Mouse (Mus musculus) G1E (cell line): Measurements from ENCODE around the gene Arhgef2.

Source experiments
- CTCF ChIP-seq: IDR thresholded peaks from 2 replicates; pipeline ENCODE4 v1.5.1; 2012; ENCODE audit warnings: low read depth, low read length, inconsistent platforms, mixed read lengths
- GATA1 ChIP-seq: IDR thresholded peaks from 2 replicates; pipeline ENCODE4 v1.6.1; 2012; ENCODE audit warnings: borderline replicate concordance, low read length, inconsistent platforms, mixed read lengths
- GATA2 ChIP-seq: IDR thresholded peaks from 2 replicates; pipeline ENCODE4 v1.6.1; 2012; ENCODE audit warnings: low read depth, low read length, inconsistent platforms, borderline replicate concordance
- TAL1 ChIP-seq: conservative IDR thresholded peaks from 2 replicates; pipeline ENCODE4 v1.6.1; 2012; ENCODE audit warnings: low read depth, low read length, inconsistent platforms, mixed read lengths

DNA sequence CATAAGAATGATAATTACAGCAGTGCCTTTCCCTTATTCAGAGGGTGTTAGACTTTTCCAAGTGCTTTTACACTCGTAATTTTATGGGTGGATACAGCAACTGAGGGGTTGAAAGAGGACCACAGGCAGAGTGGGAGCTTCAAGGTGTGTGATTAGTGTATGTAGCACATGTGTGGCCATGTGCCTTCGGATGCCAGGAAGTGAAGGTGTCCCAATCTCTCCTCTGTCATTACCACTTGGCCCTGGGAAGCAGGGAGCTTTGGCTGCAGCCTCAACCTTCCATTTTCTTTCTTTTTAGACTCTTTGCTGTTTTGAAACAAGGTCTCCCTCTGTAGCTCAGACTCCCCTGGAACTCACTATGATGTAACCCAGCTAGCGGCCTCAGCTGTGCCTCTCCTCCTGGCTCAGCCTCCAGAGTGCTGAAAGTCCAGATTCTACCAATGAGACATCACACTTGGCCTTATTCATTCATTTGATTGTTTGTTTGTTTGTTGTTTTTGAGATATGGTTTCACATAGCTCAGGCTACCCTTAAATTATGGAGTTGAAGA is 11.3 kb downstream of the Arhgef2 start:
- TF ChIP-seq CTCF, result no peak
- no peak for TF ChIP-seq GATA2
- TF ChIP-seq TAL1, result no peak
- no peak for TF ChIP-seq GATA1
